Mouse (Mus musculus) E14TG2a.4 (cell line): ENCODE measurements around the gene Afmid.
"Not testable (repeated sequence)": the region's sequence is repeated elsewhere in the genome, so short reads cannot be mapped to it uniquely, and the experiment has no call there.

Experiments used
- H3K27me3 ChIP-seq: 2 replicates; pipeline ENCODE4 v1.6.1; 2014; ENCODE audit warnings: low read length, control low read depth; ENCODE audit not compliant: insufficient read depth
- H3K36me3 ChIP-seq: 2 replicates; pipeline ENCODE4 v1.6.1; 2014; ENCODE audit warnings: low read length, control low read depth; ENCODE audit not compliant: insufficient read depth
- H3K4me1 ChIP-seq: replicated peaks from 2 replicates; pipeline ENCODE4 v1.6.1; 2014; ENCODE audit warnings: low read depth, low read length, control low read depth
- H3K4me3 ChIP-seq: replicated peaks from 2 replicates; pipeline ENCODE4 v1.5.1; 2014; ENCODE audit warnings: mild to moderate bottlenecking, low read length
- H3K9me3 ChIP-seq: 2 replicates; pipeline ENCODE4 v1.6.1; 2014; ENCODE audit warnings: low read length, control low read depth
- CTCF ChIP-seq: conservative IDR thresholded peaks from 2 replicates; pipeline ENCODE4 v1.5.1; 2014; ENCODE audit warnings: low read length
- NANOG ChIP-seq: IDR thresholded peaks from 2 replicates; pipeline ENCODE4 v1.6.1; 2014; ENCODE audit warnings: borderline replicate concordance, low read length, mixed read lengths
- POU5F1 ChIP-seq: IDR thresholded peaks from 2 replicates; pipeline ENCODE4 v1.6.1; 2014; ENCODE audit warnings: low read length, borderline replicate concordance

Afmid gene

DNA sequence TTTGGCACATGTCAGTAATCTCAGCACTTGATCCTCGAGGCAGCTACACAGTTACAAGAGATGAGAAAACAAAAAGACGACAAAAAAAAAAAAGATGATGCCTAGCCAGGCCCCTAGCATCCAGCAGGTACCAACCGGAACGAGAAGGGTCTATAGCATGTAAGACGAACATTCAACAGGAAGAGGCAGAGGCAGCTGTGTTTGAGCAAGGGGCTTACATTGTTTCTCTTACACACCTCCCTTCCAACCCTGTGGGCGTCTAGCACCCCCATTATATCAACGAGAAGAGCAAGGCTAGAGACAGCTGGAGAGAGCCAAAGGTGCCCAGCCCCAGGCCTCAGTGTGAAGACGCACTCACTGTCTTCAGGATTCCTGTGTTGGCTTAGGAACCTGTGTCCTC lies 1.2 kb downstream of the Afmid start:
- H3K36me3 ChIP-seq, result peaks cover 26% of the 10 kb centered on the region
- peaks cover 93% of the 10 kb centered on the region for H3K4me1 ChIP-seq
- peak overlapping the region; percentile 91 for H3K4me3 ChIP-seq
- no peak for TF ChIP-seq NANOG
- no peak for TF ChIP-seq CTCF
- TF ChIP-seq POU5F1, result no peak
- no peaks in the 10 kb centered on the region for H3K9me3 ChIP-seq
- no peaks in the 10 kb centered on the region for H3K27me3 ChIP-seq

DNA sequence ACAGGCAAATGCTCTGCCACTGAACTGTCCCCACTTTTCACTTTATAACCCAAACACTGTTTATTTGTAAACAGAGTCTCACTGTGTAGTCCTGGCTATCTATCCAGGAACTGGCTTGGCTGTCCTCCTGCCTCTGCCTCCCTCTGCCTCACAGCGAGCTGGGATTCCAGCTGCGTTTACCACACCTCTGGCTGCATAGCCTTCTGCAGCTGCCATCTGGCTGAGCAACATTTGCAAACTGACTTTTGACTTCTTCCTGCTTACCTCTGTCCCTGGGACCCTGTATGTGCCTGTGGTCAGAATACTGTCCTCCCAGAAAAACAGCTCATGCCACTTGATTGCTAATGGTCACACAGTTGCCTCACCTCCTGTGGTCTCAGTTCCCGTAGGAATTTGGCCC lies 1.7 kb downstream of the Afmid start:
- peaks cover 21% of the 10 kb centered on the region for H3K36me3 ChIP-seq

DNA sequence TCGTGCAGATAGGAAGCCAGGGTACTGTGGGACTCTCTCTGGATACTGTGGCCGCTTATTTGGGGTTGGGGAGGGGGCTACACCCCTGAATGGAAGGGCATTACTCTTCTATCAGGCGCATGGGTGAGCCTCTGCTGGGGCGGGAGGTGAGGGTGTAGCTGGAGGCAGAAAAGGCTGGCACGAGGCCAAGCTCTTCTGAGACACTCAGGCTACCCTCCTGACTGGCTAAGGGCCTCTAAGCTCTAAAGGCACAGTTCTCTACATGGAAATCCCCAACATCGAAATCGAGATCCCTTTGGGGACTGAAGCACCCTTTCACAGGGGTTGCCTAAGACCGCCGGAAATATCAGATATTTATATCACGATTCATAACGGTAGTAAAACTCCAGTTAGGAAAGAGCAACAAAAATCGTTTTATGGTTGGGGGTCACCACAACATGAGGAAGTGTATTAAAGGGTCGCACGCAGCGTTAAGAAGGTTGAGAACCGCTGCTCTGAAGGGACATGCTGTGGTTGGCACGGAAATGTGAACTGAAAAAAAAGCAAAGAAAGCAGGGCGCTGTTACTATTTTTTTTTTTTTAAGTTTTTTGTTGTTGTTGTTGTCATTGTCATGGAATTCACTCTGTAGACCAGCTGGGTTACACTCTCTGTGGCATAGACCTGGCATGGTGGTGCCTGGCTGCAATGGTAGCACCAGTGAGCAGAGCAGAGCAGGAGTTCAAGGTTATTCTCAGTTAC lies 2.6 kb downstream of the Afmid start:
- TF ChIP-seq CTCF (no peak), POU5F1 (no peak), NANOG (no peak)
- Histone ChIP-seq H3K27me3 (no peaks in the 10 kb centered on the region), H3K9me3 (no peaks in the 10 kb centered on the region), H3K36me3 (peaks cover 11% of the 10 kb centered on the region), H3K4me3 (peak overlapping the region; percentile 17), H3K4me1 (peaks cover 91% of the 10 kb centered on the region)

More for the DNA sequence above, 1.7 kb downstream of the Afmid start:
- no peaks in the 10 kb centered on the region for H3K27me3 ChIP-seq
- H3K9me3 ChIP-seq, result no peaks in the 10 kb centered on the region
- TF ChIP-seq CTCF (no peak), POU5F1 (no peak), NANOG (no peak)
- H3K4me1 ChIP-seq, result peaks cover 93% of the 10 kb centered on the region
- no peak overlapping the region for H3K4me3 ChIP-seq

DNA sequence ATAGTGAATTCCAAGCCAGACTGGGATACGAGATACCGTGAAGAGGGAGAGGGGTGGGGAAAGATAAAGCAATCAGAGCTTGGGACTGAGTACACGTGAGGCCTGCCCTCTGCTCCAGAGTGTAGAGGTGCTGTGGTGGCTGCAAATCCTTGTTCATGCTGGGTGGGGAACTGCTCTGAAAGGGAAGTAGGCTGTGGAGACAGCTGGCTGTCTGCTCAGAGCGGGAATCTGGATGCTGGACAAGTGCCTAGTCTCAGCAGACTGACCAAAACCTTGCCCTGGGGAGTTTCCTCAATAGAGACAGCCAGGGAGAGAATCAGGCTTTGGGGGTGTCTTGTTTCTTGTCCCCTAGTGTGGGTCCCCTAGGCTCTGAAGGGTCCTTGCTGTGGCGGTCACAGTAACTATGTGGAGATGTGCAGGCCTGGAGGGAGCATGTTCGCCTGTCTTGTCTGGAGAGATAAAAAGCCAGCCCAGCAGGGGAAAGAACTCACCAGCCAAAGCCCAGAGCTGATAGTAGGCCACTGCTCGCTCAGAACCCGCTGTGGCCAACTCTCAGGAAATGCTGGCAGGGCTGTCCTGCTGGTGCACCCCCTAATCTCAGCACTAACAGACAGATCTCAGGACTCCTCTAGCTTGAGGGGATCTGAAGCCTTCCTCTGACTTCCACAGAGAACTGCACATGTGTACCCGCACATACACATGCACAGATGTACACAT lies 3.3 kb downstream of the Afmid start:
- no peaks in the 10 kb centered on the region for H3K27me3 ChIP-seq
- peaks cover 4% of the 10 kb centered on the region for H3K36me3 ChIP-seq
- no peaks in the 10 kb centered on the region for H3K9me3 ChIP-seq
- peaks cover 89% of the 10 kb centered on the region for H3K4me1 ChIP-seq
- 0 out of 2 replicates have a peak overlapping the region, but pooled peaks have one; percentile 11 for H3K4me3 ChIP-seq
- no peak for TF ChIP-seq CTCF
- TF ChIP-seq POU5F1, result no peak
- no peak for TF ChIP-seq NANOG

DNA sequence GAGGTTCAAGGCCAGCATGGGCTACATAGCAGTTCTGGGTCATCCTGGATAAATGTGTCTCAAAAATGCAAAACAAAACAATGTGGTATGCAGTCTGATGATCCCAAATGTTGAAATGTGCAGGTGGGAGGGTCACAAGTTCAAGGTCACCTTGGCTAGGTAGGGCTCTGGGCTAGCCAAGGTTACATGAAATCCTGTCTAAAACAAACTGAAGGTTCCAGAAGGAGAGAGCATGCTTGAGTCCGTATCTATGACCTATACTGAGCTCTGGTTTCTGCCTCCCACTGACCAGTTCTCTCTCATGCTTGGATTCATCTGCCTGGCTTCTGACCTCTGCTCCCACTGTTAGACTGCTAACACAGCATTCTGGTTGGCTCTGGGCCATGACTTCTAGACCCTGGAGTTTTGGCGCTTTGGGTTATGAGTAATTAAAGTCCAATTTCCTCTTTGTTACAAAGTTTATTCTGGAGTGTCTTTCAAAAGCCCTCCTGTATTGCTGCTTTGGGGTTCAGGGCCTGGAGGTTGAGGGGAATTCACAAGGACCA lies 4.0 kb downstream of the Afmid start:
- H3K4me1 ChIP-seq, result peaks cover 91% of the 10 kb centered on the region
- no peak overlapping the region for H3K4me3 ChIP-seq
- H3K36me3 ChIP-seq, result no peaks in the 10 kb centered on the region
- TF ChIP-seq CTCF (no peak), POU5F1 (no peak), NANOG (no peak)
- H3K9me3 ChIP-seq, result no peaks in the 10 kb centered on the region
- no peaks in the 10 kb centered on the region for H3K27me3 ChIP-seq

DNA sequence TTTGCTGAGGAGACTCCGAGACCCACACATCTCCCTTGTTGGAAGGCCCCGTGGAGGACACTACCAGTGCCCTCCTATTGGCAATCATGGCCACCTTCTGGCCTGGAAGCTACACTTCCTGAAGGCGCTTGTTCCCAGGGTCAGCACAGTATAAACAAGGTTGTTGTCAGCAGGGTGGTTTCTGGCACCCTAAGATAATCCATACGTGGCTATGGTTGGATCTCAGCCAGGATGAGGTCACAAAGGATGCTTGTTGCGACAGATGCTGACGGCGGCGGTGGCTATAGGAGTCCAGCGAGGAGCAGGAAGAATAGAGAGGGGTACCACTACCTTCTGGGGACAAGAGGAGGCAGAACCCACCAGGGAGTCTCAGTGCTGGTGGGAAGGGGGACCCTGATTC lies 4.7 kb downstream of the Afmid start:
- peaks cover 92% of the 10 kb centered on the region for H3K4me1 ChIP-seq
- no peaks in the 10 kb centered on the region for H3K9me3 ChIP-seq
- TF ChIP-seq CTCF (no peak), NANOG (no peak), POU5F1 (no peak)
- H3K27me3 ChIP-seq, result no peaks in the 10 kb centered on the region
- 0 out of 2 replicates have a peak overlapping the region, but pooled peaks have one; percentile 13 for H3K4me3 ChIP-seq
- H3K36me3 ChIP-seq, result no peaks in the 10 kb centered on the region

DNA sequence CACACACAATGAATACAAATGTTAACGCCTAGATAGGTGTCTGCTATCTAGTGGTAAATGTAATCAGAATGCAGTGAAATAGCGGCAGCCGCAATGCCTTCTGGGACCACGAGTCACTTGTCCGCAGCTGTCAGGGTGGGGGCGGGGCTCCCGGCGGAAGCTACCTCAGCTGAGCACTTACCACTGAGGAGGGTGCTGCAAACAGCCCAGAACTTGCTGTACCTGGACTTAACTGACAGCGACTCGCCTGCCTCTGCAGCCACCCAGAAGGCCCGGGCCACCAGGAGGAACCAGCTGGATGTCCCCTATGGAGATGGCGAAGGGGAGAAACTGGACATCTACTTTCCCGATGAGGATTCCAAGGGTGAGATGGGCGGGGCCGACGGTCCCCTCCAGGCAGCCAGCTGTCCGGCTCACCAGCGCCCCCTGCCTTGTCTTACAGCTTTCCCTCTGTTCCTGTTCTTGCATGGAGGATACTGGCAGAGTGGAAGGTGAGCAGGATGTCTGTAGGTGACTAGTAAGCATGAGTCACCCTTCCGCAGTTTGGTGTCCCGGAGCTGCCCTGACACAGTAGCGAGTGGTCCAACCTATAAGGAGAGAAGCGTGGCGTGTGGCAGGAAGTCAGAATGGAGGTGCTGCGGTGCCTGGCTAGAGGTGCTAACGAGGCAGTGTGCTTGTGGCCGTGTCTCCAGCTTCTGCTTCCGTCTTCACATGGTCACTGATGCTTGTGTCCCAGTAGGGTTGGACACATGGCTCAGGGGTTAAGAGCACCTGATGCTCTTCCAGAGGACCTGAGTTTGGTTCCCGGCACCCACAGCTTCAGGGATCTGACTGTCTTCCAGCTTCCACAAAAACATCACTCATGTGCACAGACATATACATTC lies 6.6 kb downstream of the Afmid start:
- peak overlapping the region; percentile 82 for H3K4me3 ChIP-seq
- no peaks in the 10 kb centered on the region for H3K9me3 ChIP-seq
- H3K36me3 ChIP-seq, result no peaks in the 10 kb centered on the region
- TF ChIP-seq NANOG, result no peak
- peak; percentile 71 for TF ChIP-seq CTCF
- no peaks in the 10 kb centered on the region for H3K27me3 ChIP-seq
- H3K4me1 ChIP-seq, result peaks cover 94% of the 10 kb centered on the region

DNA sequence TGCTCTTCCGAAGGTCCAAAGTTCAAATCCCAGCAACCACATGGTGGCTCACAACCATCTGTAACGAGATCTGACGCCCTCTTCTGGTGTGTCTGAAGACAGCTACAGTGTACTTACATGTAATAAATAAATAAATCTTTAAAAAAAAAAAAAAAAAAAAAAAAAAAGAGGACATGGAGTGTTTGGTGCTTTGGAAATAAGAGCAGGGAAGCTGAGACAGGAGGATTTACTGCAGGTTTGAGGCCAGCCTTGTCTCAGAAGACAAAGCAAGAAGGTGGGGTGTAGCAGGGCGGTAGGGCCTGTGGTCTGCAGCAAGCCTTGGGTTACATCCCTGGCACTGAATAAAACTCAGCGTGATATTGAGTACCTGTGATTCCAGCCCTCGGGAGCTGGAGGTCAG lies 7.8 kb downstream of the Afmid start:
- H3K27me3 ChIP-seq, H3K9me3 ChIP-seq, H3K36me3 ChIP-seq, H3K4me3 ChIP-seq: not testable (repeated sequence)
- peaks cover 93% of the 10 kb centered on the region for H3K4me1 ChIP-seq
